Mouse (Mus musculus) cerebellum, adult 18-20 months (tissue): ENCODE data around the gene Ugt1a1.
"Not testable (repeated sequence)": the region's sequence is repeated elsewhere in the genome, so short reads cannot be mapped to it uniquely, and the experiment has no call there.

ENCODE experiments used
- DNase-seq, 2 experiments: peaks; one replicate each; pipeline ENCODE4 v3.0.0; 2021

Gene Ugt1a1

DNA sequence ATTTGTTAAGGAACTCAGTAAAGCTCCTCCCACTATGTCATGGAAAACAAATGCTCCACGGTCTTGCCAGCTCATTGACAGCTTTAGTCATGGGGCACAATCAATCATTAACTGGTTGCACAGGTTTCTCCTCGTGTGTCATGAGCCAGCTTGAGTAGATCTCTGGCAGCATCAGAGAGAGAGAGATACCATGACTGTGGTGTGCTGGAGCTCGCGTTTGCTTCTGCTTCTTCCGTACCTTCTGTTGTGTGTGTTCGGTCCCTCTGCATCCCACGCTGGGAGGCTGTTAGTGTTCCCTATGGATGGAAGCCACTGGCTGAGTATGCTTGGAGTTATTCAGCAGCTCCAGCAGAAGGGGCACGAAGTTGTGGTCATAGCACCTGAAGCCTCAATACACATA lies at the start of gene Ugt1a1:
Ugt1a1 (plus strand) TSS at position 148 of the 400 bp plus-strand sequence.
- DNase-seq = no peak

DNA sequence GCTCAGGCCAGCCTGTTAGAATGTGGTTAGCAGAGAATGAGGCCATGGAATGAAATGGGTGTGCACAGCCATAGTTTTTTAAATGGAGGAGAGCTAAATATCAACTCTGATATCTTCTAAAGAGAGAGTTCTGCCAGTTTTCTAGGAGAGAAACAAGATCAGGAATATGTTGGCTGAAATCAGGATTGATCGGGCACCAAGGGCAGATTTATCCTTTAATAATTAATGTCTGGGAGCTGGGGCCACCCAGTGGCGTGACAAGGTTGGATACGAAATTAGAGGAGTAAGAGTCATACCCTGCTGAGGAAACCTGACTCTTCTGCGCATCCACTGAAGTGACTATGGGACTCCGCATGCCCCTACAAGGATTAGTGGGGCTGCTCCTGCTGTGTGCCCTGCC lies 46.0 kb upstream of the Ugt1a1 start, which contains the start of gene Ugt1a5:
Ugt1a5 (plus strand) TSS at position 302 of the 400 bp plus-strand sequence.
- no peak for DNase-seq

DNA sequence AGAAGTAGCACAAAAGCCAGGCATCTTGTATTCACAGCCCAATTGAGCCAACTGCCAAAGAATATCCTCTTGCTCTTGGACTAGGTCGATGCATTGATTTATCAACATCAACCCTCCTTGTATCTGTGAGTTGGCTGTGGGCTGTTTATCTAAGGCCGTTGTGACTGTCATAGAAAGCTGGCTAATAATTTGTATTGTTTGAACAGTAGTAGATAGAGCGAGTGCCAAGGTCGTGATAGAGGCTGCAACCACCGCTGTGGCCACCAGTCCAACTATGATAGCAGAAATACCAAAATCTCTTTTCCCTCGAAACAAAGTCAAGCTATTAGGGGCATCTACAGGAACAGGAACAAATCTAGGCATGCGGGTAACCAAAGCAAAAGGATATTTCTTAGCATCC lies 39.6 kb upstream of the Ugt1a1 start:
- not testable (repeated sequence) for DNase-seq

DNA sequence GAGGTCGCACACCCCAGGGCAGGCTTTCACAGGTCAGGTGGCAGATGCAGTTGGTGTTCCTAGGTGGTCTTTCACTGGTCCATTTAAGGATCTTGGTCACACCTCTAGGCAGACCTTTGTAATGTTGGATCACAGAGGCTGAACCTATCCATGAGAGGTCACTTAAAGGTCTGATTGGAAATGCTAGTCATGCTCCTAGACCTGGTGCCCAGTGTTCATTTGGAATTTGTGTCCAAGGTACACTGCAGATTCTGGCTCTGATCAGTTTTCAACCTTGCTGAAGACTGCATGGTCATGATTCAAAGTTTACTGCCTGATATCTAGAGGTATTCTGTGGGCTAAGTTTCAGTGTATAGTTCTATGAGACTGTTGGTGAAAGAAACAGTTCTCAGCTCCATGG lies 32.1 kb upstream of the Ugt1a1 start:
- DNase-seq = no peak

DNA sequence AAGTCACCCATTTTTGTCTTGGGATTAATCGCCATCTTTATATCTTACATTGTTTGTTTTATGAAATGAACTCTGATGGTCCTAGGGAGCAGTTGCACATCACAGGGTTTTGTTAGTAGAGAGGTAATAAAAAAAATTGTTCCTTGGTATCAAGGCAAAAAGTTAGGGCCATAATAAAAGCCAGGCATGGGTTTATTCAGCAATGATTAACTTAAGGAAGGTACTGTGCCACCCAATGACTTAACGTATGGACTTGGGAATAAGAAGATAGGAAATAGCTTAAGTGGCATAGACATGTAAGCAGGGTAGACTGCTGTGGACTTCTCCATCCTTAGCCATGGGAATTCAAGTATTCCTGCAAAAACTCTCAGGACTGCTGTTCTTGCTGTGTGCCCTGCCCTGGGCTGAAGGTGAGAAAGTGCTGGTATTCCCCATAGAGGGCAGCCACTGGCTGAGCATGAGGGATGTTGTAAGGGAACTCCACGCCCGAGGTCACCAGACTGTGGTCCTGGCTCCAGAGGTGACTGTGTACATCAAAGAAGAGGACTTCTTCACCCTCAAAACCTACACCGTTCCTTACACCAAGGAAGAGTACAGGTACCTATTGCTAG lies 25.3 kb upstream of the Ugt1a1 start:
- no peak for DNase-seq

DNA sequence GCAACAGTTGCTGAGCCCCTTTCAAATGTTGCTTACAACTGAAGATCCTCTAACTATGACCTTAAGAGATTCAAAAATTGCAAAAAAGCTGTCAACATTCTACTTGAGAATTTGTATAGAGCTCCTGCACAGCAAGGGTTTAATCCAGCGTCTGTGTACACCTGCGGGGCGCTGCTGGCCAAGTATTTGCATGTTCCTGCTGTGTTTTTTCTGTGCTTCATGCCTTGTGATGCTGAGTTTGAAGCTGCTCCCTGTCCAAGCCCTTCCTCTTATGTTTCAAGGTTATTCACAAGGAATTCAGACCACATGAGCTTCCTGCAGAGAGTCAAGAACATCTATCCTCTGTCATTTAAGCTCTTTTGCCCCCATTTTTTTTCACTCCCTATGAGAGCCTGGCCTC lies 19.6 kb upstream of the Ugt1a1 start:
- no peak for DNase-seq

DNA sequence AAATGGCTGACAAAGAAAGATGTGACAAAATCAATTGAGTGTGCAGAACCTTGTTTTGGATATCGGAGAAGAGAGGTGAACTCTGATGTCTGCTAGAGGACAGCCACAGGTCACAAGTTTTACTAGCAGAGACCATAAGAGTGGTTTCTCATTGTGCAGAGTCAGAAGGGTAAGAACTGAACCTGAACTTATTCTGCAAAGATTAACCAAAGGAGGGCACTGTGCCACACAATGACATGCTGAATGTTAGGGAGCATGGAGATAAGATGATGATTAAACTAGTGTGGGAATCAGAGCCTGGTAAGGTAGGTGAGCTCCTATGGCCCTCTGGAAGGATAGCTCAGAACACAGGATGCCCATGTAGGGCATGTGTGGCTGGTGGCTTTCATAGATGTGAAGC lies 16.1 kb upstream of the Ugt1a1 start:
- no peak for DNase-seq

DNA sequence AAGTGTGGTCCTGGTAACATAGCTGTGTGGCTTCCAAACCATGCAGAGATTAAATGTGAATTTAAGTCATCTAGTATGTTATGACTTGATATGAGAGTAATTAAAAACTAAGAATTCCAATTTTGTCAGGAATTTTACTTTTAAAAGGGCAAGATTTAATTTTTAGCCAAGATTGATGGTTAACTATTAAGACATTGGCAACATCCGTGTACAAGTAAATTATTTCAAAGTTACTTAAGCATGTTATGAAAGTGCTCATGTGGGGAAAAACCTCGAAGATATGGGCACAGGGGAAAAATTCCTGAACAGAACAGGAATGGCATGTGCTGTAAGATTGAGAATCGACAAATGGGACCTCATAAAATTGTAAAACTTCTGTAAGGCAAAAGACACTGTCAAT lies 14.3 kb upstream of the Ugt1a1 start:
- no peak for DNase-seq

DNA sequence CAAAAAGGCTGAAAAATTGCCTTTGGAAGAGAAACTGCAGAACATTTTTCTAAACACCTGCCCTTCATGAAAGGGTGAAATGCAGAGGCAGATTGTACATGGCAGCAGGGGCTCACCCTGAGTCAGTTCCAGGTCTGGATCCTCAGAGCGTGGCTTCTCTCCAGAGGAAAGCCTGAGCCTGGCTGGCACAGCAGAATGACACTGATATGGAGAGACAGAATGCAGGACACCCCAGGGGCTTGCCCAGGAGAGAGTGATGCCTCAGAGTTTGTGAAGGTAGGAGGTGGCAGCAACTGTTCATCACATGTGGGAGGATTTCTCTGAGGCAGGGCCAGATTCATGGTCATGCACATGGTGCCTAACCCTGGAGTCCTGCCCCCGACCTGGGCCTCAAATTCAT lies 11.8 kb upstream of the Ugt1a1 start:
- DNase-seq = peak; percentile 57 to 59

DNA sequence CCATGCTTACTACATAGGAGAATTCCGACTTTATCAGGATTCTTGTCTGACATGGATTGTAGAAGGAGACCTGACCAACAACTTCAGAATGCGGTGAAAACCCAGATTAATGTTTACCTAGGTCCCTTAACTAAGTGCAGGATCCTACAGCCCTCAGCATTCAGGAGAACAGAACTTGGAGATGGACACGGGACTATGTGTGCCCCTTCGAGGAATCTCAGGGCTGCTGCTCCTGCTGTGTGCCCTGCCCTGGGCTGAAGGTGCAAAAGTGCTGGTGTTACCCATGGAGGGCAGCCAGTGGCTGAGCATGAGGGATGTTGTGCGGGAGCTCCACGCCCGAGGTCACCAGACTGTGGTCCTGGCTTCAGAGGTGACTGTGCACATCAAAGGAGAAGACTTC lies 11.3 kb upstream of the Ugt1a1 start, which contains the start of gene Ugt1a2:
Ugt1a2 (plus strand) TSS at position 146 of the 400 bp plus-strand sequence.
- peak in 1 of 2 experiments; percentile 6 for DNase-seq

DNA sequence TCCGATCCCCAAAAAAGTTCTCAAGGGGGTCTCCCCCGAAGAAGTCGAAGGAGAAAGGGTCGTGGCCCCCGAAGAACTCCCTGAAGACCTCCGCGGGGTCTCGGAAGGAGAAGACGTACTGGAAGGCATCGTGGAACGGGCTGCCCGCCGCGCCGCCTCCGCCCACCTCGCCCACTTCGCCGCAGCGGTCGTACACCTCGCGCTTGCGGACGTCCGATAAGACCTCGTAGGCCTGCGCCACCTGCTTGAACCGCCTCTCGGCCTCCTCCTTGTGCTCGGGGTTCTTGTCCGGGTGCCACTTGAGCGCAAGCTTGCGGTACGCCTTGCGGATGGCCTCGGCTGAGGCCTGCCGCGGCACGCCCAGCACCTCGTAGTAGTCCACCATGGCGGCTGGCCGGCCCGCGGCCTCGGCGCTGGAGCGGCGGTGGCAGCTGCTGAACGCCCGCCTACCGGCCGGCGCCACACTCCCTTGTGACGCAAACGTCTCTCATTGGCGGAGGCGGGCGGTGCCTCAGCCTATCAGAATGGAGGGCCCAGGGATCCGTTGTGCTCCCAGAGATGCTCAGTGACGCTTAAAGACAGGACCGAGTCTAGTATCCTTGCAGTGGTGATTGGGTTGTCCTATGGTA lies 6.4 kb upstream of the Ugt1a1 start, which contains the start of gene Dnajb3:
Dnajb3 (minus strand) TSS at position 489 of the 629 bp plus-strand sequence.
- DNase-seq = peak; percentile 89 to 92

DNA sequence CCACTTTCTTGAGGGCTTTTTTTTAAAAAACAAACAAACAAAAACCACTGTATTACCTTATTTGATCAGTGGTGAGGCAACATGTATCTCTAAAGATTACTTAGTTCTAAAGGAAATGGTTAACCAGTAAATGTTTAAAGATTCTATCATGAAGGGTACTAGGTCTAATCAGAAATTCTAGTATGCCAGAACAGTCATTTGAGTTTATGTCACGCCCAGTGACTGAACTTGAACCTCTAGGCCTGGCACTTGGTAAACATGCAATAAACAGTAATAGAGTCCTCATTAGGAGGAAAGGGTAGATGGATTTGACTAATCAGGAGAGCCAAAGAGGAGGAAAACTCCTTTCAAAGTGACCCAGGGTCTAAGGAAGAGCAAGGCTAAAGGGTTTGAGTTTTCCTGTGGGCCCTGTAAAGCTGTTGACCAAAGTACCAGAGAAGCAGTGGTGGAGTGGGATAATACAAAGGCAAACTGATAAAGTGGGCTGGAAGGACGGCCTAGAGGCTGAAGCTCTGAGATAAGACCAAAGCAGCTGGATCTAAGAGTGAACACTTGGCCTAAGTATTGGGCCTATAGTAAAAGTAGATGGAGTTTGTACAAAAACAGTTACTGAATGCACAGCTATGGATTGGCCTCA lies 4.8 kb upstream of the Ugt1a1 start:
- no peak for DNase-seq

DNA sequence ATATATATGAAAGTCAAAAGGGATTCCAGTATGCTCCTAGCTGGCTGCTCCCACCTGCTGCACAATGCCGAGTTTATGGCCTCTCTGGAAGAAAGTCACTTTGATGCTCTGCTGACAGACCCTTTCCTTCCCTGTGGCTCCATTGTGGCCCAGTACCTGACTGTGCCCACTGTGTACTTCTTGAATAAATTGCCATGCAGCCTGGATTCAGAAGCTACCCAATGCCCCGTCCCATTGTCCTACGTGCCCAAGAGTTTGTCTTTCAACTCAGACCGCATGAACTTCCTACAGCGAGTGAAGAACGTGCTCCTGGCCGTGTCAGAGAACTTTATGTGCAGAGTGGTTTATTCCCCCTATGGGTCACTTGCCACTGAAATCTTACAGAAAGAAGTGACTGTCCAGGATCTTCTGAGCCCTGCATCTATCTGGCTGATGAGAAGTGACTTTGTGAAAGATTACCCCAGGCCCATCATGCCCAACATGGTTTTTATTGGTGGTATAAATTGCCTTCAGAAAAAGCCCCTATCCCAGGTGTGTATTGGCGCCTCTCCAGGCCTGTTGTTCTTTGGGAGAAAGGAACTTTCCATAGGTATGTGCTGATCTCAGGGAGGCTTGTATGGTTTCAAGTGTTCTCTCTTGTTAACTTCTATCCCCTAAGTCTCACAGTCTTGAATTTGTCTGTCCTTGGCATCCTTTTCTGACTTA lies 734 bp downstream of the Ugt1a1 start:
- DNase-seq = no peak

DNA sequence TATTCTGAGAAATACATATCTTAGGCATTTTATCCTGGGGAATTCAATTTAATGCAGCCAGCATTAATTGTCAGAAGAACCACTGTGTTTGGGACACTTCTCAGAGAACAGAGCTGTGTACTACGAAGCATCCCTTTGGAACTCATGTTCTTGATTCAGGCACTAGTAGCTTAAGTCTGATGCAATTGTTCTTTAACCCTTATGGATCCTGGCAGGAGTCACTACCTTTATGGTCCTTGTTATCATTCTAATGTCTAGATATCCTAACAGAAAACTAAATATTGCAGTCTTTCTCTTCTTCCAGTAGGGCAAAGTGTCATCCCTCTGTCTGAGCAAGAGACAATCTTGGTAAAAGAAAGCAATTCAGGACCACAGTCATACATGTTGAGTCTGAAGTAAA lies 1.3 kb downstream of the Ugt1a1 start:
- no peak for DNase-seq

DNA sequence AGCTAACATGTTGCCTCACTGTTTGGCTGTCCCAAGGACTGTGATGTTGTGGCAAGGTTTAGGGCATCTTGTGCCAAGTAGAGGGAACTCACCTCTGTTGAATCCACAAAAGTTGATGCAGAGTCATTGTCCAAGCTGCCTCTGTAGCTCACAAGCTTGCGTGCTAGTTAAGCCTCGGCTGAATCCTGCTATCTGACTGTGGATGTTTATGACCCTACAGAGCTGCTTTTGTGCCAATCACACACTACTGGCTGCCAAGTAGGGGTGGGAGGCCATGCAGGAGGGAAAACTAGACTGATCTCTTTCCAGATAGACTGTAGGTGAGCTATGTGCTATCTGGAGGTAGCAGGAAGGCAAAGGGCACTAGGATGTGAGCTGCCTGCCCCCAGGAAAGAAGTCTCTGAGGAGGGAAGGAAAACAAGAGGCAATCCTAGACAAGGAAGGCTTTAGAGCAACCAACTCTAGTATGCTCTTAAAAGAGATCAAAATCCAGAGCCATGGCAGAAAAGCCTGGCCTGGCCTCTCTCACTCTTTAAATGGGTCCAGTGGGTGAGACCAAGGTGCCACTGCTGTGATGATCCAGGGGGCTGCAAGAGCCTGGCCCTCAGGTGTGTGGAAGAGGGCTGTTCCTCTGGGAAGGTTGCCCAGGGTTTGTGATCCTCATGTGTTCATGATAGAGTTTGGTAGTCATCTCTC lies 2.2 kb downstream of the Ugt1a1 start:
- no peak for DNase-seq

DNA sequence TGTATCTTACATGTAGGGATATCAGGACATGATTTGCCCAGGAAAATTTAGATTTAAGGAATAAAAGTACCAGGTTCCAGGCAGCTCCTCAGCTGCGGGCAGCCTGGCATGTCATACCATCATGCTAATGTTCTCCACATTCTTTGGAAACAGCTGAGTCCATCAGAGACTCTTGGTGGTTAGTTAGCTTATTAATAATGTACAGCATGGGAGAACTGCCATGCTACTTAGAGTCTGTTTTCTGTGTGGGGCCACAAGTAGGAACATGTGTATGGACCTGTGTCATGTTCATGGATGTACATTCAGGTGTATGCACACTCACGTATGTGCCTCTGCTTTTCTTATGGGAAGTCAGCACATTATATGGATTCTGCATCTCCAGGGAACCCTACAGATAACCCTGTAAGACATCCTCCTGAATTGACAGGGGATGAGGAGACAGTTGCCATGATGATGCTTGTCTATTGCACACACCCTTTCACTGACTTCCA lies 2.7 kb downstream of the Ugt1a1 start:
- DNase-seq = no peak

DNA sequence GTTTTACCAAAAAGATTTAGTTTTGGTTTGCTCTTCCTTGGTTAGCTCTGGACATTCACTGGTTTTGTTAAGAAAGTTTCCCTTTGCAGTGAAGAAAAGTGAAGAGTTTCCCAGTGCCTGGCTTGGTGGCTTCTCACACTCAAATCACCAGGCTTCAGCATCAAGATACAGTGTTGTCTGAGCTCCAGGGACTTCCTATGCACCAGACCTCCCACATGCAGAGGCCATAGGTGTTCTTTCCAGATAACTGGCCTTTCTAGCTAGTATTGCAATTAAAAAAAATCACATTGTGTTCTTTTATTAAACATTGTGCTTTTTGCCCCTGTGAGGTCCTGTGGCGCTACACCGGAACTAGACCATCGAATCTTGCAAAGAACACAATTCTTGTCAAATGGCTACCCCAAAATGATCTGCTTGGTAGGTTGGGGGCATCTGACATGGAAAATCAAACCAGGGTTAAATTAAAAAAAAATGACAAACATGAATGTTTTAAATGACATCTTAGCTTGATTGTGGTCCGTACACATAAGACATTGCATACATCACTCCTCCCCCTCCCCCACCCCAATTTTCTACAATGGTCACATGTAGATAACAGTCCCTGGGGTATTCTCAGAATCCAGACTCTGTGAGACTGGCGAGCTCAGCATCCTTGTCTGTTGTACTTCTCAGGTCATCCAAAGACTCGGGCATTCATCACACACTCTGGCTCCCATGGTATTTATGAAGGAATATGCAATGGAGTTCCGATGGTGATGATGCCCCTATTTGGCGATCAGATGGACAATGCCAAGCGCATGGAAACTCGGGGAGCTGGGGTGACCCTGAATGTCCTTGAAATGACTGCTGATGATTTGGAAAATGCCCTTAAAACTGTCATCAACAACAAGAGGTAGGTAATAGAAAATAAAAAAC lies 4.0 kb downstream of the Ugt1a1 start:
- no peak for DNase-seq

DNA sequence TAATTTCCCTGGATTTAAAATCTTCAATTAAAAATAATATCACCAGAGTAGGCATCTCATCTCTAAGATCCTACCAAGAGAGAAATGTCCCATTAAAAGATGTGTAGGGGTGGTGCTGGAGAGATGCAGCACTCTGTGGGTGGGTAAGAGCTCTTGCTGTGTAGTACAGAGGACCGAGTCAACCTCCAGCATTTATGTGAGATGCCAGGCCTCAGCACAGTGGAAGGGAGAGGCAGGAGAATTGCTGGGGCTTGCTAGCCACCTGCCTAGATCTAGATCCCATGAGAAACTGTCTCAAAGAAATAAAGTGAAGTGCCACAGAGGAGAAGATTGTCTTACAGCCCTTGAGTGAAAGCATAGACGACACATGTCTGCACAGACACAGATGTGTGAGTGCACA lies 4.8 kb downstream of the Ugt1a1 start:
- DNase-seq = no peak

DNA sequence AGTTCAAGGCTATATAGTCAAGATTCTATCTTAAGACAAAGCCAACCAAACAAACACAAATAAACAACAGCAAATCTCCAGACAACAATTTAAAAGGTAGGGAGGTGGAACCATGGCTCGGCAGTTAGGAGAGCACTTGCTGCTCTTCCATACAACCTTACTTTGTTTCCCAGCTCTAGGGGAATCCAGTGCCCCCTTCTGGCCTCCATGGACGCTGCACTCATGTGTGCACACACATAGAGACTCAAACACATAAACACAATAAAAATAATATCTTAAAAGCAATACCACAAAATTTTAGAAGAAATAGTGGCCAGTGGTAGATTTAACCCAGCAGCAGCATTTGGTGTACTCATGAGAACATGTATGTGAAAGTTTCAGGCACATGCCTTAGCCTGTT lies 5.4 kb downstream of the Ugt1a1 start:
- no peak for DNase-seq

DNA sequence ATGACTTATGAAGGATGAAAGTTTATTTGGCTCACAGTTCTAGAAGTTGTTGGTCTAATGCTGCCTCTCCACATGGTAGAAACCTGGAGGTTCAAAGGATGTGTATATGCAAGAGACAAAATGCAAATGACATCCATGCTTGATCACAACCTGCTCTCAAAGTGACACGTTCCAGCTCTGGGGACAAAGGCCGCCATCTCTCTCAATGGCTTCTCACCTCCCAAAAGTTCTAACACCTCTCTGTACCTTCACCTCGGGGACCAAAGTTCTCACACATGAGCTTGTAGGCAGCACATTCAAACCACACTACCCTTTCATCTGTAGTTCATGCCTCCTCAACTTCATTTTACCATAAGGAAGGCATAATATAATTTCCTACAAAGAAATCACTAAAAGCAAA lies 5.8 kb downstream of the Ugt1a1 start:
- no peak for DNase-seq

DNA sequence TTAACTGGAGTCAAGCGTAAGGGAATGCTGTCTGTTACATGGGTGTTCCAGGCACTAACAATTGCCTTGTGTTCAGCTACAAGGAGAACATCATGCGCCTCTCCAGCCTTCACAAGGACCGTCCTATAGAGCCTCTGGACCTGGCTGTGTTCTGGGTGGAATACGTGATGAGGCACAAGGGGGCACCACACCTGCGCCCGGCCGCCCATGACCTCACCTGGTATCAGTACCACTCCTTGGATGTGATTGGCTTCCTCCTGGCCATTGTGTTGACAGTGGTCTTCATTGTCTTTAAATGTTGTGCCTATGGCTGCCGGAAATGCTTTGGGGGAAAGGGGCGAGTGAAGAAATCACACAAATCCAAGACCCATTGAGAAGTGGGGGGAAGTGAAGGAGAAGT lies 6.3 kb downstream of the Ugt1a1 start:
- DNase-seq = no peak

DNA sequence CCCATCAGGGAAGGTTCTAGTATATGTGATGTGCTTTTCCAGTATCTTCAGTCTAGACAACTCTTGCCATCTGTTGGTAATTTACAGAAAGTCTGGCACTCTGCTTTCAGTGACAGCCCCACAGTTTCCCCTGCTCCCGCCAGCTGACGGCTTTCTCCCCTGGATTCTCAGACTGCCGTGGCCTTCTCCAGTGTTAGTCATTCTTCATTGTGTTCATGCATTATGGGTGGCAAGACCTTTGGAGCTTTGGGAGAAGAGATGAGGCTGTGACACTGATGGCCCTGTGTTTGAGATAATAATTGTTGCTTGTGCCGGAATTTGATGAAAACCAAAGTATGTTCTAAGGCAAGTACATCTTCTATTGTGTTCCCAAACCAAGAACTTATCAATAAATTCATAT lies 6.8 kb downstream of the Ugt1a1 start:
- no peak for DNase-seq
